Mouse (Mus musculus) liver, embryonic 14.5 days (tissue): ENCODE measurements around the gene Pcca. TPM values are rescaled to one million over a fixed set of nuclear protein-coding genes. Genes with fewer than 3 reads are reported as not detected.

Experiments
- ATAC-seq: fragments of 200-750 bp; cut with Nextera tagmentation; 2 replicates; pipeline ENCODE4 v1.8.0; 2017; ENCODE audit warnings: moderate number of reproducible peaks, mild to moderate bottlenecking, moderate library complexity; ENCODE audit not compliant: insufficient read depth
- DNase-seq, 3 experiments: peaks; one replicate each; pipeline ENCODE4 v3.0.0-alpha.2; 2012 to 2013; ENCODE audit warnings: low read depth in 3 of 3, low spot score in 3 of 3
- H3K27ac ChIP-seq: fragments of 300-500 bp; sonication (generic); 2 replicates; pipeline ENCODE4 v1.5.1; 2014; ENCODE audit warnings: moderate library complexity, mild to moderate bottlenecking, control low read depth, inconsistent platforms
- H3K27me3 ChIP-seq: fragments of 300-500 bp; sonication (generic); 2 replicates; pipeline ENCODE4 v1.6.1; 2014; ENCODE audit warnings: mild to moderate bottlenecking, low read length, moderate library complexity; ENCODE audit not compliant: control insufficient read depth, insufficient read depth
- H3K36me3 ChIP-seq: fragments of 300-500 bp; sonication (generic); replicated peaks from 2 replicates; pipeline ENCODE4 v1.6.1; 2014; ENCODE audit warnings: low read depth; ENCODE audit not compliant: control insufficient read depth, insufficient read depth
- H3K4me1 ChIP-seq, 2 experiments: fragments of 200-500 bp in 1 of 2; fragments of 300-500 bp in 1 of 2; sonication (generic) in 1 of 2; replicated peaks; 2 replicates each; pipeline ENCODE4 v1.6.1; 2012 to 2014; ENCODE audit warnings: antibody characterized with exemption in 1 of 2, inconsistent platforms in 1 of 2, low read length in 1 of 2; ENCODE audit not compliant: control insufficient read depth in 2 of 2, insufficient read depth in 2 of 2
- H3K4me2 ChIP-seq: fragments of 300-500 bp; sonication (generic); 2 replicates; pipeline ENCODE4 v1.6.1; 2014; ENCODE audit warnings: low read depth, mild to moderate bottlenecking, control low read depth, moderate library complexity
- H3K4me3 ChIP-seq, 2 experiments: fragments of 200-500 bp in 1 of 2; fragments of 300-500 bp in 1 of 2; sonication (generic) in 1 of 2; 2 replicates each; pipeline ENCODE4 v1.5.1; 2012 to 2014; ENCODE audit warnings: low read depth in 2 of 2, low read length in 2 of 2, mild to moderate bottlenecking in 2 of 2, control low read depth in 1 of 2, inconsistent platforms in 1 of 2, moderate library complexity in 1 of 2; ENCODE audit not compliant: insufficient read depth in 1 of 2
- H3K9ac ChIP-seq: fragments of 300-500 bp; sonication (generic); replicated peaks from 2 replicates; pipeline ENCODE4 v1.6.1; 2014; ENCODE audit warnings: mild to moderate bottlenecking, control low read depth, moderate library complexity
- H3K9me3 ChIP-seq: fragments of 300-500 bp; sonication (generic); 2 replicates; pipeline ENCODE4 v1.6.1; 2016; ENCODE audit warnings: low read length, mixed read lengths; ENCODE audit not compliant: control insufficient read depth
- CTCF ChIP-seq: IDR thresholded peaks from 2 replicates; pipeline ENCODE4 v1.5.1; 2016; ENCODE audit warnings: antibody characterized with exemption, low read depth, control low read depth
- EP300 ChIP-seq: IDR thresholded peaks from 2 replicates; pipeline ENCODE4 v1.6.1; 2016; ENCODE audit warnings: antibody characterized with exemption, low read depth
- WGBS: fragments of 180-500 bp; shearing (Covaris S2); extraction: QIAGEN DNeasy Blood & Tissue Kit; methylation state at CpG from one replicate; pipeline ENCODE4 v1.1.7; 2014; ENCODE audit not compliant: insufficient replicate concordance; 5-methylcytosine and 5-hydroxymethylcytosine counted together
- polyA plus RNA-seq, 2 experiments: library from polyadenylated mRNA; depleted of rRNA in 1 of 2; stranded (reverse) in 1 of 2; unstranded in 1 of 2; fragments of >200 nt; fragmentation: Nextera tagmentation in 1 of 2; extraction: Ambion mirVana in 1 of 2; gene quantifications; 2 replicates each; pipeline versions ENCODE4 v1.2.1 to v1.2.3; 2012 to 2014

Pcca gene
- polyA plus RNA-seq, 2 experiments, result 8.9 to 9.8 TPM

GRCm38 (mm10) chr14:122714911-122715310, 180.8 kb downstream of the Pcca start:
- Histone ChIP-seq H3K9me3 (no peaks in the 10 kb centered on the region), H3K9ac (no peak overlapping the region), H3K4me2 (no peak overlapping the region), H3K4me1 (no peaks in the 10 kb centered on the region), H3K27ac (no peak overlapping the region), H3K36me3 (no peaks in the 10 kb centered on the region), H3K4me3 (no peak overlapping the region), H3K27me3 (no peaks in the 10 kb centered on the region)
- no peak for DNase-seq
- WGBS, result 39% methylated on average over 1 of the region's 1 CpGs
- TF ChIP-seq EP300, result no peak
- TF ChIP-seq CTCF, result no peak
- ATAC-seq, result no peak

GRCm38 (mm10) chr14:122716057-122716456, 181.9 kb downstream of the Pcca start:
- no peaks in the 10 kb centered on the region for H3K27me3 ChIP-seq
- no peak overlapping the region for H3K4me3 ChIP-seq
- no peak for DNase-seq
- no peak for TF ChIP-seq CTCF
- no peak for TF ChIP-seq EP300
- no peak overlapping the region for H3K4me2 ChIP-seq
- H3K27ac ChIP-seq, result no peak overlapping the region
- H3K9me3 ChIP-seq, result no peaks in the 10 kb centered on the region
- no peak for ATAC-seq
- H3K4me1 ChIP-seq, result no peaks in the 10 kb centered on the region
- H3K9ac ChIP-seq, result no peak overlapping the region
- H3K36me3 ChIP-seq, result no peaks in the 10 kb centered on the region

GRCm38 (mm10) chr14:122719496-122720080, 185.5 kb downstream of the Pcca start:
- Histone ChIP-seq H3K36me3 (no peaks in the 10 kb centered on the region), H3K4me3 (no peak overlapping the region), H3K9ac (no peak overlapping the region), H3K27ac (no peak overlapping the region), H3K9me3 (no peaks in the 10 kb centered on the region), H3K4me1 (no peaks in the 10 kb centered on the region), H3K27me3 (no peaks in the 10 kb centered on the region), H3K4me2 (no peak overlapping the region)
- ATAC-seq (no peak), DNase-seq (no peak)
- WGBS, result 76% methylated on average over 8 of the region's 8 CpGs
- TF ChIP-seq CTCF, result no peak
- TF ChIP-seq EP300, result no peak

GRCm38 (mm10) chr14:122720989-122721388, 186.9 kb downstream of the Pcca start:
- no peak for TF ChIP-seq CTCF
- no peak for TF ChIP-seq EP300

GRCm38 (mm10) chr14:122721750-122722149, 187.6 kb downstream of the Pcca start:
- Histone ChIP-seq H3K4me1 (no peaks in the 10 kb centered on the region), H3K9ac (no peak overlapping the region), H3K9me3 (no peaks in the 10 kb centered on the region), H3K4me2 (no peak overlapping the region), H3K27me3 (no peaks in the 10 kb centered on the region), H3K4me3 (no peak overlapping the region), H3K27ac (no peak overlapping the region), H3K36me3 (no peaks in the 10 kb centered on the region)
- 26% methylated on average over 4 of the region's 4 CpGs for WGBS
- ATAC-seq (no peak), DNase-seq (no peak)
- TF ChIP-seq EP300, result no peak
- TF ChIP-seq CTCF, result no peak

More at GRCm38 (mm10) chr14:122720989-122721388, 186.9 kb downstream of the Pcca start:
- WGBS, result 68% methylated on average over 3 of the region's 3 CpGs
- DNase-seq (no peak), ATAC-seq (no peak)
- no peak overlapping the region for H3K4me2 ChIP-seq
- H3K27me3 ChIP-seq, result no peaks in the 10 kb centered on the region
- H3K36me3 ChIP-seq, result no peaks in the 10 kb centered on the region
- no peaks in the 10 kb centered on the region for H3K9me3 ChIP-seq
- H3K4me1 ChIP-seq, result no peaks in the 10 kb centered on the region
- H3K27ac ChIP-seq, result no peak overlapping the region
- H3K4me3 ChIP-seq, result no peak overlapping the region
- H3K9ac ChIP-seq, result no peak overlapping the region
